9 mouse cellular contexts compared by ENCODE assay signal in genomic region chr7:28693321-28693966, GRCm38 (mm10). TPM values are rescaled to one million over a fixed set of nuclear protein-coding genes. Genes with fewer than 3 reads are reported as not detected.
DNase-seq lines count a peak whose midpoint lies in the region; ATAC-seq and TF ChIP-seq lines count a peak whose summit lies in the region.
"Had no signal": no experiment of that assay in that cellular context is flagged by ENCODE, and none has a peak within 500 bp of the region (broad histone marks: within the 10 kb centered on the region; RNA-seq: fewer than 3 reads in every experiment).

No protein-coding gene starts in this region.

- DNase-seq in CD8-positive naive resting alpha-beta T cell, adult 2 months (ENCODE audit: low read depth in 2 of 2, low spot score in 2 of 2), result peak; percentile 85 to 88
- peak; percentile 59 for DNase-seq in c-Kit-positive CD71-negative TER-119-negative erythroid progenitor cells, embryonic 14.5 days (ENCODE audit: low read depth)
- DNase-seq in forebrain, embryonic 11.5 days (ENCODE audit: low spot score), result peak; percentile 86
- DNase-seq in heart, postnatal 0 days (ENCODE audit: low spot score), result peak; percentile 31
- DNase-seq in kidney, postnatal 4 days, result peak; percentile 84 to 92

- TF ChIP-seq CTCF in heart, postnatal 0 days (IDR thresholded peaks at IDR 0.05; ENCODE audit: low read depth), result no peak

- no peak for TF ChIP-seq EP300 in heart, postnatal 0 days (IDR thresholded peaks at IDR 0.05; ENCODE audit: low read depth)

- peak; percentile 85 for ATAC-seq in forebrain, embryonic 11.5 days (replicated peaks; ENCODE audit: low FRiP score)
- ATAC-seq in heart, postnatal 0 days (ENCODE audit: insufficient read depth, low read depth), result peak; percentile 70
- peak; percentile 54; the same call in 1 of the 2 replicates for ATAC-seq in liver, embryonic 15.5 days (ENCODE audit: insufficient read depth)
- peak; percentile 77 for ATAC-seq in neural tube, embryonic 12.5 days (ENCODE audit: low FRiP score, low read depth)
- ATAC-seq in stomach, embryonic 16.5 days (ENCODE audit: insufficient read depth, low FRiP score), result peak; percentile 93
- ATAC-seq: Patski had no signal

- H3K4me3 ChIP-seq in forebrain, embryonic 11.5 days (ENCODE audit: low read depth, low read length), result peak overlapping the region; percentile 37
- peak overlapping the region; percentile 41 for H3K4me3 ChIP-seq in heart, postnatal 0 days (ENCODE audit: low read depth, low read length)
- H3K4me3 ChIP-seq in liver, embryonic 15.5 days (replicated peaks), result peak overlapping the region; percentile 43
- H3K4me3 ChIP-seq in neural tube, embryonic 12.5 days, result peak overlapping the region; percentile 53
- H3K4me3 ChIP-seq in stomach, embryonic 16.5 days (replicated peaks; ENCODE audit: low read length), result peak overlapping the region; percentile 50

- H3K27me3 ChIP-seq in forebrain, embryonic 11.5 days (ENCODE audit: control insufficient read depth, insufficient read depth, low read length), result peaks cover 4% of the 10 kb centered on the region; the same call in 1 of the 2 replicates
- peaks cover 8% of the 10 kb centered on the region; the same call in 1 of the 2 replicates for H3K27me3 ChIP-seq in heart, postnatal 0 days (ENCODE audit: control insufficient read depth, insufficient read depth, low read length)
- peaks cover 48% of the 10 kb centered on the region for H3K27me3 ChIP-seq in liver, embryonic 15.5 days
- peaks cover 12% of the 10 kb centered on the region; the same call in 1 of the 2 replicates for H3K27me3 ChIP-seq in neural tube, embryonic 12.5 days (replicated peaks)
- 0 out of 2 replicates have a peak, but pooled peaks cover 4% of the 10 kb centered on the region for H3K27me3 ChIP-seq in stomach, embryonic 16.5 days (ENCODE audit: control insufficient read depth, insufficient read depth, low read length)

- WGBS in forebrain, embryonic 11.5 days, result under 1% methylated on average over 38 of the region's 38 CpGs
- under 1% methylated on average over 38 of the region's 38 CpGs for WGBS in heart, postnatal 0 days
- 2% methylated on average over 38 of the region's 38 CpGs for WGBS in liver, embryonic 15.5 days (ENCODE audit: insufficient replicate concordance)
- WGBS in neural tube, embryonic 12.5 days, result under 1% methylated on average over 38 of the region's 38 CpGs
- WGBS in stomach, embryonic 16.5 days, result 1% methylated on average over 38 of the region's 38 CpGs

- peak overlapping the region; percentile 56 for H3K9ac ChIP-seq in forebrain, embryonic 11.5 days (ENCODE audit: low read length)
- H3K9ac ChIP-seq in heart, postnatal 0 days (replicated peaks; ENCODE audit: low read depth, low read length), result no peak overlapping the region; the same call in 1 of the 2 replicates
- H3K9ac ChIP-seq in liver, embryonic 15.5 days, result no peak overlapping the region
- H3K9ac ChIP-seq in neural tube, embryonic 12.5 days, result peak overlapping the region; percentile 63
- H3K9ac ChIP-seq in stomach, embryonic 16.5 days (ENCODE audit: low read length), result peak overlapping the region; percentile 57

- H3K27ac ChIP-seq in forebrain, embryonic 11.5 days (ENCODE audit: low read depth, low read length), result no peak overlapping the region
- no peak overlapping the region for H3K27ac ChIP-seq in heart, postnatal 0 days (ENCODE audit: low read depth)
- H3K27ac ChIP-seq in liver, embryonic 15.5 days (replicated peaks), result no peak overlapping the region
- H3K27ac ChIP-seq in neural tube, embryonic 12.5 days, result no peak overlapping the region
- H3K27ac ChIP-seq in stomach, embryonic 16.5 days (ENCODE audit: low read length), result no peak overlapping the region

- H3K4me2 ChIP-seq in forebrain, embryonic 11.5 days (ENCODE audit: low read depth, low read length, severe bottlenecking), result peak overlapping the region; percentile 53
- H3K4me2 ChIP-seq in heart, postnatal 0 days (ENCODE audit: low read depth, low read length), result peak overlapping the region; percentile 68
- H3K4me2 ChIP-seq in liver, embryonic 15.5 days, result peak overlapping the region; percentile 65
- peak overlapping the region; percentile 89 for H3K4me2 ChIP-seq in neural tube, embryonic 12.5 days (replicated peaks)
- H3K4me2 ChIP-seq in stomach, embryonic 16.5 days (ENCODE audit: low read depth, low read length), result peak overlapping the region; percentile 74

- H3K9me3 ChIP-seq in forebrain, embryonic 11.5 days (ENCODE audit: control insufficient read depth, low read length), result no peaks in the 10 kb centered on the region
- H3K9me3 ChIP-seq in heart, postnatal 0 days (replicated peaks; ENCODE audit: control insufficient read depth, low read length), result no peaks in the 10 kb centered on the region
- no peaks in the 10 kb centered on the region for H3K9me3 ChIP-seq in liver, embryonic 15.5 days (replicated peaks)
- no peaks in the 10 kb centered on the region for H3K9me3 ChIP-seq in neural tube, embryonic 12.5 days
- no peaks in the 10 kb centered on the region for H3K9me3 ChIP-seq in stomach, embryonic 16.5 days (replicated peaks; ENCODE audit: control insufficient read depth, low read length)

- no peaks in the 10 kb centered on the region for H3K36me3 ChIP-seq in forebrain, embryonic 11.5 days (ENCODE audit: control insufficient read depth, insufficient read depth, low read length)
- no peaks in the 10 kb centered on the region for H3K36me3 ChIP-seq in heart, postnatal 0 days (replicated peaks; ENCODE audit: control insufficient read depth, insufficient read depth, low read length)
- no peaks in the 10 kb centered on the region for H3K36me3 ChIP-seq in liver, embryonic 15.5 days (replicated peaks)
- no peaks in the 10 kb centered on the region for H3K36me3 ChIP-seq in neural tube, embryonic 12.5 days
- H3K36me3 ChIP-seq in stomach, embryonic 16.5 days (ENCODE audit: control insufficient read depth, insufficient read depth, low read length), result no peaks in the 10 kb centered on the region

- H3K4me1 ChIP-seq in forebrain, embryonic 11.5 days (replicated peaks; ENCODE audit: control insufficient read depth, insufficient read depth, low read length), result no peaks in the 10 kb centered on the region; the same call in 1 of the 2 replicates
- no peaks in the 10 kb centered on the region for H3K4me1 ChIP-seq in heart, postnatal 0 days (ENCODE audit: control insufficient read depth, insufficient read depth)
- peaks cover 5% of the 10 kb centered on the region; the same call in 1 of the 2 replicates for H3K4me1 ChIP-seq in liver, embryonic 15.5 days (replicated peaks)
- H3K4me1 ChIP-seq in neural tube, embryonic 12.5 days, result peaks cover 6% of the 10 kb centered on the region; the same call in 1 of the 2 replicates
- no peaks in the 10 kb centered on the region for H3K4me1 ChIP-seq in stomach, embryonic 16.5 days (ENCODE audit: control insufficient read depth, insufficient read depth, low read length)

RNA-seq across cellular contexts. Expression of gene Fbxo27, which starts 0.8 kb away (rescaled TPM):
- polyA plus RNA-seq in forebrain, embryonic 11.5 days (2014; fragmentation: Nextera tagmentation; extraction: Ambion mirVana), result 4.3 and 6.7 TPM in 2 replicates
- total RNA-seq in heart, postnatal 0 days (2014; rRNA removed; ENCODE audit: low replicate concordance), result 0.73 and 0.93 TPM in 2 replicates
- 1.5 and 1.7 TPM in 2 replicates for polyA plus RNA-seq in heart, postnatal 0 days (2015; fragmentation: Nextera tagmentation; extraction: Ambion mirVana)
- polyA plus RNA-seq in liver, embryonic 15.5 days (2015; fragmentation: Nextera tagmentation; extraction: Ambion mirVana), result 0.15 and 0.24 TPM in 2 replicates
- 4.7 and 6.1 TPM in 2 replicates for polyA plus RNA-seq in neural tube, embryonic 12.5 days (2016; fragmentation: Nextera tagmentation; extraction: Ambion mirVana)
- polyA plus RNA-seq in stomach, embryonic 16.5 days (2015; fragmentation: Nextera tagmentation; extraction: Ambion mirVana), result 3.8 and 4.8 TPM in 2 replicates
- polyA plus RNA-seq: Patski had no signal

RNA-seq across cellular contexts. Expression of gene Fbxo17, which starts 23.2 kb away (rescaled TPM):
- polyA plus RNA-seq in forebrain, embryonic 11.5 days (2014; fragmentation: Nextera tagmentation; extraction: Ambion mirVana), result 8.3 and 9.9 TPM in 2 replicates
- 4.7 and 7.8 TPM in 2 replicates for total RNA-seq in heart, postnatal 0 days (2014; rRNA removed; ENCODE audit: low replicate concordance)
- polyA plus RNA-seq in heart, postnatal 0 days (2015; fragmentation: Nextera tagmentation; extraction: Ambion mirVana), result 4.5 and 5.1 TPM in 2 replicates
- 1.1 and 1.3 TPM in 2 replicates for polyA plus RNA-seq in liver, embryonic 15.5 days (2015; fragmentation: Nextera tagmentation; extraction: Ambion mirVana)
- polyA plus RNA-seq in neural tube, embryonic 12.5 days (2016; fragmentation: Nextera tagmentation; extraction: Ambion mirVana), result 7.6 and 9.3 TPM in 2 replicates
- polyA plus RNA-seq in stomach, embryonic 16.5 days (2015; fragmentation: Nextera tagmentation; extraction: Ambion mirVana), result 9.0 and 9.1 TPM in 2 replicates

RNA-seq across cellular contexts. Expression of gene Mrps12, which starts 48.2 kb away (rescaled TPM):
- 116 and 131 TPM in 2 replicates for polyA plus RNA-seq in forebrain, embryonic 11.5 days (2014; fragmentation: Nextera tagmentation; extraction: Ambion mirVana)
- total RNA-seq in heart, postnatal 0 days (2014; rRNA removed; ENCODE audit: low replicate concordance), result 73.9 and 95.4 TPM in 2 replicates
- polyA plus RNA-seq in heart, postnatal 0 days (2015; fragmentation: Nextera tagmentation; extraction: Ambion mirVana), result 133 and 134 TPM in 2 replicates
- polyA plus RNA-seq in liver, embryonic 15.5 days (2015; fragmentation: Nextera tagmentation; extraction: Ambion mirVana), result 73.3 and 77.7 TPM in 2 replicates
- 123 and 127 TPM in 2 replicates for polyA plus RNA-seq in neural tube, embryonic 12.5 days (2016; fragmentation: Nextera tagmentation; extraction: Ambion mirVana)
- polyA plus RNA-seq in stomach, embryonic 16.5 days (2015; fragmentation: Nextera tagmentation; extraction: Ambion mirVana), result 117 and 135 TPM in 2 replicates

RNA-seq across cellular contexts. Expression of gene Sars2, which starts 48.3 kb away (rescaled TPM):
- polyA plus RNA-seq in forebrain, embryonic 11.5 days (2014; fragmentation: Nextera tagmentation; extraction: Ambion mirVana), result 35.6 and 37.8 TPM in 2 replicates
- total RNA-seq in heart, postnatal 0 days (2014; rRNA removed; ENCODE audit: low replicate concordance), result 22.6 and 33.4 TPM in 2 replicates
- polyA plus RNA-seq in heart, postnatal 0 days (2015; fragmentation: Nextera tagmentation; extraction: Ambion mirVana), result 15.8 and 17.0 TPM in 2 replicates
- polyA plus RNA-seq in liver, embryonic 15.5 days (2015; fragmentation: Nextera tagmentation; extraction: Ambion mirVana), result 12.2 and 12.4 TPM in 2 replicates
- polyA plus RNA-seq in neural tube, embryonic 12.5 days (2016; fragmentation: Nextera tagmentation; extraction: Ambion mirVana), result 28.6 and 32.0 TPM in 2 replicates
- polyA plus RNA-seq in stomach, embryonic 16.5 days (2015; fragmentation: Nextera tagmentation; extraction: Ambion mirVana), result 22.4 and 22.9 TPM in 2 replicates

Comparison
In these comparisons a context has a peak if more than half of its experiments do, and no peak if none do; other contexts are left out.
1. DNase-seq: peak in every context shown above with its lines; median percentile 88 in kidney, postnatal 4 days; 86 in CD8-positive naive resting alpha-beta T cell, adult 2 months; 86 in forebrain, embryonic 11.5 days; 59 in c-Kit-positive CD71-negative TER-119-negative erythroid progenitor cells, embryonic 14.5 days; 31 in heart, postnatal 0 days.
2. H3K9ac ChIP-seq: peak in forebrain, embryonic 11.5 days (single experiment), neural tube, embryonic 12.5 days (single experiment) and stomach, embryonic 16.5 days (single experiment); none in heart, postnatal 0 days (single experiment) and liver, embryonic 15.5 days (single experiment).
3. Peak in every context shown above with its lines, with median percentiles within 50 percentile points of each other: ATAC-seq, H3K4me2 ChIP-seq and H3K4me3 ChIP-seq.